Mouse (Mus musculus) right cerebral cortex, adult 18-20 months (tissue): ENCODE measurements around the gene Pld6.
"Not testable (repeated sequence)": the region's sequence is repeated elsewhere in the genome, so short reads cannot be mapped to it uniquely, and the experiment has no call there.

Experiments
- DNase-seq: peaks from one replicate; pipeline ENCODE4 v3.0.0; 2022; ENCODE audit warnings: mixed read lengths

Pld6 gene

DNA sequence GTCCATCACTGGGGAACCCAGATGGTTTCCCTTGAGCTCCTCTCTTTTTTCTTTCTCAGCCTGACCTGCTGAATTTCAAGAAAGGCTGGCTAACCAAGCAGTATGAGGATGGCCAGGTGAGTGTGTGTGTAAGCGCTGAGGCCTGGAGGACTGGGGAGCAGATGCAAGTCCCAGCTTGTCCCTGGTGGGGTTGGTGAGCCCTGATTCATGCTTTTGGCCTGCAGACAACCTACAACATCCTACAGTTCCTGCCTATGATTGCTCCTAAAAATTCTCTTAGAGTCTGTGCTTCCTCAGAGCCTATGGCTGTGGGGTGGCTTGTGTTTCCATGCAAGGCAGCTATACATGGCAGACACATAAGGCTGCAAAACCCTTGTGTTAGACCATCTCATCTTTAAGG, 43.7 kb downstream of the Pld6 start:
- DNase-seq: no peak

GRCm38 (mm10) chr11:59743307-59743706, 44.1 kb downstream of the Pld6 start:
- no peak for DNase-seq

- no peak for DNase-seq
Observed at GRCm38 (mm10) chr11:59741915-59742314, 45.5 kb downstream of the Pld6 start.

- no peak for DNase-seq
Observed at GRCm38 (mm10) chr11:59739996-59740395, 47.4 kb downstream of the Pld6 start.

- DNase-seq: no peak
Observed at GRCm38 (mm10) chr11:59737250-59737649, 50.2 kb downstream of the Pld6 start.

DNA sequence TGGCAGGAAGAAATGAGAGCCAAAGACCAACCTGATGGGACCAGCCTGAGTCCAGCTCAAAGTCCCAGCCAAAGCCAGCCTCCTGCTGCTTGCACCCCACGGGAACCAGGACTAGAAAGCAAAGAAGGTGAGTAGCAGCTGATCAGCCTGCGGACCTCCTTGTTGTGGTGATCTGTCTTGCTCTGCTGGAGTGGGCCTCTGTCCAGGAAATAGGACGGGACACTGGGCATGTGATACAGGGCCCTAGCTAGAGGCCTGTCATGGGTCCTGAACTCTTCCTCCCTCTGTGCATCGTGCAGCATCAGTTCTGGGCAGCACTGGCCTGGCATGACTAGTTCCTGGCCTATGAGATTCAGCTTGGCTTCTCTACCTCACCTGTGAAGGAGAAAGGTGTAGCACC, 51.5 kb downstream of the Pld6 start:
- DNase-seq: not testable (repeated sequence)

GRCm38 (mm10) chr11:59734335-59734734, 53.1 kb downstream of the Pld6 start:
- DNase-seq: no peak
